Mouse (Mus musculus) lung, embryonic 14.5 days (tissue): ENCODE results near the gene Slc44a2. TPM values are rescaled to one million over a fixed set of nuclear protein-coding genes. Genes with fewer than 3 reads are reported as not detected.
"Not testable (repeated sequence)": the region's sequence is repeated elsewhere in the genome, so short reads cannot be mapped to it uniquely, and the experiment has no call there.

Experiments used
- ATAC-seq: fragments of 200-750 bp; cut with Nextera tagmentation; 2 replicates; pipeline ENCODE4 v1.8.0; 2017; ENCODE audit warnings: mild to moderate bottlenecking, moderate TSS enrichment, moderate library complexity; ENCODE audit not compliant: insufficient read depth
- DNase-seq: peaks from one replicate; pipeline ENCODE4 v3.0.0-alpha.2; 2015
- H3K27ac ChIP-seq: fragments of 300-500 bp; sonication (generic); 2 replicates; pipeline ENCODE4 v1.5.1; 2014; ENCODE audit warnings: low read depth, mild to moderate bottlenecking, moderate library complexity
- H3K27me3 ChIP-seq: fragments of 300-500 bp; sonication (generic); 2 replicates; pipeline ENCODE4 v1.6.1; 2014; ENCODE audit warnings: low read length, control low read depth; ENCODE audit not compliant: insufficient read depth
- H3K36me3 ChIP-seq: fragments of 300-500 bp; sonication (generic); 2 replicates; pipeline ENCODE4 v1.6.1; 2014; ENCODE audit warnings: control low read depth; ENCODE audit not compliant: insufficient read depth
- H3K4me1 ChIP-seq: fragments of 300-500 bp; sonication (generic); 2 replicates; pipeline ENCODE4 v1.6.1; 2014; ENCODE audit warnings: antibody characterized with exemption, control low read depth; ENCODE audit not compliant: insufficient read depth
- H3K4me2 ChIP-seq: fragments of 300-500 bp; sonication (generic); 2 replicates; pipeline ENCODE4 v1.6.1; 2014; ENCODE audit warnings: mild to moderate bottlenecking
- H3K4me3 ChIP-seq: fragments of 300-500 bp; sonication (generic); 2 replicates; pipeline ENCODE4 v1.5.1; 2014; ENCODE audit warnings: low read depth, low read length
- H3K9ac ChIP-seq: fragments of 300-500 bp; sonication (generic); 2 replicates; pipeline ENCODE4 v1.6.1; 2014
- H3K9me3 ChIP-seq: fragments of 300-500 bp; sonication (generic); 2 replicates; pipeline ENCODE4 v1.6.1; 2016; ENCODE audit warnings: low read depth, low read length, control low read depth
- CTCF ChIP-seq: IDR thresholded peaks from 2 replicates; pipeline ENCODE4 v1.5.1; 2016; ENCODE audit warnings: antibody characterized with exemption, low read depth
- WGBS: fragments of 180-500 bp; shearing (Covaris S2); extraction: QIAGEN DNeasy Blood & Tissue Kit; methylation state at CpG from one replicate; pipeline ENCODE4 v1.1.7; 2014; 5-methylcytosine and 5-hydroxymethylcytosine counted together
- polyA plus RNA-seq: library from polyadenylated mRNA; unstranded; fragments of >200 nt; fragmentation: Nextera tagmentation; extraction: Ambion mirVana; gene quantifications from 2 replicates; pipeline ENCODE4 v1.2.1, GENCODE M21; 2014

The Slc44a2 gene
- polyA plus RNA-seq, 1 experiment from 2014 or later = 122 TPM

GRCm38 (mm10) chr9:21316696-21317095 is 3.8 kb upstream of the Slc44a2 start:
- DNase-seq = no peak
- peaks cover 11% of the 10 kb centered on the region for H3K27me3 ChIP-seq
- no peak overlapping the region for H3K4me2 ChIP-seq
- TF ChIP-seq CTCF = no peak
- H3K9me3 ChIP-seq = no peaks in the 10 kb centered on the region
- no peaks in the 10 kb centered on the region for H3K36me3 ChIP-seq
- WGBS = 66% methylated on average over 7 of the region's 7 CpGs
- no peak for ATAC-seq
- H3K9ac ChIP-seq = no peak overlapping the region
- H3K4me3 ChIP-seq = no peak overlapping the region
- H3K4me1 ChIP-seq = peaks cover 7% of the 10 kb centered on the region; the same call in 1 of the 2 replicates
- H3K27ac ChIP-seq = no peak overlapping the region

- no peaks in the 10 kb centered on the region for H3K9me3 ChIP-seq
- no peak overlapping the region for H3K27ac ChIP-seq
- 93% methylated on average over 6 of the region's 6 CpGs for WGBS
- no peak for DNase-seq
- ATAC-seq = no peak
- H3K9ac ChIP-seq = no peak overlapping the region
- H3K4me3 ChIP-seq = no peak overlapping the region
- no peaks in the 10 kb centered on the region for H3K36me3 ChIP-seq
- no peak for TF ChIP-seq CTCF
- H3K4me2 ChIP-seq = no peak overlapping the region
- peaks cover 7% of the 10 kb centered on the region; the same call in 1 of the 2 replicates for H3K4me1 ChIP-seq
- H3K27me3 ChIP-seq = no peaks in the 10 kb centered on the region
These were observed 1.7 kb upstream of the Slc44a2 start for GRCm38 (mm10) chr9:21318792-21319191.

GRCm38 (mm10) chr9:21319503-21319902 is 995 bp upstream of the Slc44a2 start:
- H3K27me3 ChIP-seq = no peaks in the 10 kb centered on the region
- no peak overlapping the region for H3K4me3 ChIP-seq
- DNase-seq (no peak), ATAC-seq (no peak)
- WGBS = 90% methylated on average over 4 of the region's 4 CpGs
- no peaks in the 10 kb centered on the region for H3K9me3 ChIP-seq
- peaks cover 7% of the 10 kb centered on the region; the same call in 1 of the 2 replicates for H3K4me1 ChIP-seq
- H3K36me3 ChIP-seq = no peaks in the 10 kb centered on the region
- no peak overlapping the region for H3K4me2 ChIP-seq
- TF ChIP-seq CTCF = no peak
- no peak overlapping the region for H3K9ac ChIP-seq
- no peak overlapping the region for H3K27ac ChIP-seq

GRCm38 (mm10) chr9:21320280-21320618 is 249 bp upstream of the Slc44a2 start:
- Histone ChIP-seq H3K9ac (peak overlapping the region; percentile 67; the same call in 1 of the 2 replicates), H3K4me1 (peaks cover 7% of the 10 kb centered on the region; the same call in 1 of the 2 replicates), H3K36me3 (0 out of 2 replicates have a peak, but pooled peaks cover 5% of the 10 kb centered on the region), H3K9me3 (no peaks in the 10 kb centered on the region), H3K27me3 (no peaks in the 10 kb centered on the region), H3K4me2 (peak overlapping the region; percentile 96), H3K4me3 (peak overlapping the region; percentile 63), H3K27ac (no peak overlapping the region)
- no peak; the same call in 1 of the 2 replicates for ATAC-seq
- no peak for TF ChIP-seq CTCF
- WGBS = 30% methylated on average over 4 of the region's 4 CpGs
- no peak for DNase-seq

- no peak for TF ChIP-seq CTCF
- H3K4me3 ChIP-seq = peak overlapping the region; percentile 63
- peaks cover 7% of the 10 kb centered on the region; the same call in 1 of the 2 replicates for H3K4me1 ChIP-seq
- 0 out of 2 replicates have a peak, but pooled peaks cover 5% of the 10 kb centered on the region for H3K36me3 ChIP-seq
- 8% methylated on average over 6 of the region's 6 CpGs for WGBS
- no peak overlapping the region for H3K27ac ChIP-seq
- H3K9ac ChIP-seq = peak overlapping the region; percentile 67
- no peaks in the 10 kb centered on the region for H3K27me3 ChIP-seq
- peak overlapping the region; percentile 96 for H3K4me2 ChIP-seq
- ATAC-seq (peak; percentile 37; the same call in 1 of the 2 replicates), DNase-seq (peak; percentile 52)
- H3K9me3 ChIP-seq = no peaks in the 10 kb centered on the region
These were observed 976 bp downstream of the Slc44a2 start for GRCm38 (mm10) chr9:21321513-21321835.

- Histone ChIP-seq H3K4me1 (peaks cover 7% of the 10 kb centered on the region; the same call in 1 of the 2 replicates), H3K4me3 (peak overlapping the region; percentile 63; the same call in 1 of the 2 replicates), H3K27me3 (no peaks in the 10 kb centered on the region), H3K27ac (no peak overlapping the region), H3K4me2 (peak overlapping the region; percentile 96), H3K9ac (no peak overlapping the region), H3K36me3 (0 out of 2 replicates have a peak, but pooled peaks cover 5% of the 10 kb centered on the region), H3K9me3 (no peaks in the 10 kb centered on the region)
- ATAC-seq = no peak
- WGBS = 81% methylated on average over 19 of the region's 19 CpGs
- DNase-seq = no peak
- no peak for TF ChIP-seq CTCF
These were observed 1.9 kb downstream of the Slc44a2 start for GRCm38 (mm10) chr9:21322211-21322916.

GRCm38 (mm10) chr9:21322917-21323297 is 2.4 kb downstream of the Slc44a2 start:
- not testable (repeated sequence) for H3K4me2 ChIP-seq, H3K27me3 ChIP-seq, H3K4me3 ChIP-seq, H3K27ac ChIP-seq, H3K36me3 ChIP-seq, H3K9me3 ChIP-seq, H3K4me1 ChIP-seq, ATAC-seq, DNase-seq, H3K9ac ChIP-seq
- 85% methylated on average over 8 of the region's 8 CpGs for WGBS
